In the genomic region with DNA sequence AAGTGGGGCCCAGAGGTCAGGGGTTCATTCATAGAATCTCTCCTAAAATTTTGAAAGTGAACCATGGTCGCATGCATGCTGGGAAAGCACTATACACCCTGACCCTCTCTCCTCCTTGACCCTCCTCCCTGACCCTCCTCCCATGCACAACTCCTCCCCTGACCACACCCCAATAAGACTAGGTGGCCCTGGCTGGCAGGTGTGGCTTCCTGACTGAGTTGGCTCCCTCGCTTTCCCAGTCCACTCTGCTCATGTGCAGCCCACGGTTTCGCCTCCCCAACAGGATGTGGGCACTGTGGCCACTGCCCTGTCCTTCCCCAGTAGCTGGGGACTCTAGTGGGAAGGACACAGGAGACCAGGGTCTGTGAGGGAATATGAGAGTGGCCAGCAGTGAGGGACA, we compare ENCODE assay signal across 9 mouse cellular contexts. TPM values are rescaled to one million over a fixed set of nuclear protein-coding genes. Genes with fewer than 3 reads are reported as not detected.
DNase-seq lines count a peak whose midpoint lies in the region; ATAC-seq and TF ChIP-seq lines count a peak whose summit lies in the region.
"Had no signal": no experiment of that assay in that cellular context is flagged by ENCODE, and none has a peak within 500 bp of the region (broad histone marks: within the 10 kb centered on the region; RNA-seq: fewer than 3 reads in every experiment).

No protein-coding gene starts in this region.

- TF ChIP-seq CTCF in hindbrain, postnatal 0 days (IDR thresholded peaks at IDR 0.05; ENCODE audit: low read depth), result no peak

- ATAC-seq in hindbrain, postnatal 0 days, result no peak
- ATAC-seq: midbrain, embryonic 15.5 days had no signal

- no peak overlapping the region for H3K9ac ChIP-seq in hindbrain, postnatal 0 days (replicated peaks; ENCODE audit: low read length)
- H3K9ac ChIP-seq: midbrain, embryonic 15.5 days had no signal

- no peak overlapping the region for H3K4me2 ChIP-seq in hindbrain, postnatal 0 days (ENCODE audit: low read depth, low read length)
- H3K4me2 ChIP-seq: midbrain, embryonic 15.5 days had no signal

- peak overlapping the region; percentile 32; the same call in 1 of the 2 replicates for H3K4me3 ChIP-seq in embryonic facial prominence, embryonic 10.5 days
- no peak overlapping the region for H3K4me3 ChIP-seq in hindbrain, postnatal 0 days (ENCODE audit: low read length)
- peak overlapping the region; percentile 22 for H3K4me3 ChIP-seq in macrophage (ENCODE audit: inconsistent target)
- H3K4me3 ChIP-seq: midbrain, embryonic 15.5 days had no signal

- 68% methylated on average over 4 of the region's 4 CpGs for WGBS in embryonic facial prominence, embryonic 10.5 days
- WGBS in hindbrain, postnatal 0 days, result 74% methylated on average over 4 of the region's 4 CpGs
- 25% methylated on average over 4 of the region's 4 CpGs for WGBS in macrophage (ENCODE audit: missing documents)

- DNase-seq in kidney, adult 9 months, result peak; percentile 76
- no peak for DNase-seq in kidney, postnatal 14 days
- no peak for DNase-seq in embryonic facial prominence, embryonic 10.5 days (ENCODE audit: low spot score)
- DNase-seq in hindbrain, postnatal 0 days (ENCODE audit: low spot score), result no peak
- no peak for DNase-seq in retina, embryonic 14.5 days (ENCODE audit: low spot score)
- DNase-seq in layer of hippocampus, adult 18-20 months (ENCODE audit: low spot score in 2 of 2), result no peak

- peaks cover 95% of the 10 kb centered on the region for H3K4me1 ChIP-seq in embryonic facial prominence, embryonic 10.5 days
- H3K4me1 ChIP-seq in hindbrain, postnatal 0 days (ENCODE audit: insufficient read depth, low read length), result peaks cover 25% of the 10 kb centered on the region

- no peaks in the 10 kb centered on the region for H3K9me3 ChIP-seq in embryonic facial prominence, embryonic 10.5 days
- H3K9me3 ChIP-seq in hindbrain, postnatal 0 days (ENCODE audit: low read length), result no peaks in the 10 kb centered on the region
- H3K9me3 ChIP-seq: midbrain, embryonic 15.5 days had no signal

- H3K27me3 ChIP-seq in embryonic facial prominence, embryonic 10.5 days (replicated peaks; ENCODE audit: low read depth, poor library complexity, severe bottlenecking), result peaks cover 35% of the 10 kb centered on the region
- no peaks in the 10 kb centered on the region for H3K27me3 ChIP-seq in hindbrain, postnatal 0 days (ENCODE audit: insufficient read depth, low read length)

- peaks cover 14% of the 10 kb centered on the region; the same call in 1 of the 2 replicates for H3K36me3 ChIP-seq in embryonic facial prominence, embryonic 10.5 days (replicated peaks)
- H3K36me3 ChIP-seq in hindbrain, postnatal 0 days (ENCODE audit: insufficient read depth, low read length), result peaks cover 10% of the 10 kb centered on the region
- no peaks in the 10 kb centered on the region for H3K36me3 ChIP-seq in macrophage (ENCODE audit: inconsistent target)

- H3K27ac ChIP-seq in embryonic facial prominence, embryonic 10.5 days (replicated peaks), result peak overlapping the region; percentile 66
- 0 out of 2 replicates have a peak overlapping the region, but pooled peaks have one; percentile 71 for H3K27ac ChIP-seq in hindbrain, postnatal 0 days
- peak overlapping the region; percentile 93 for H3K27ac ChIP-seq in macrophage
- H3K27ac ChIP-seq: midbrain, embryonic 15.5 days had no signal

- peaks cover 80% of the 10 kb centered on the region for H3K79me2 ChIP-seq in macrophage (ENCODE audit: inconsistent target)

RNA-seq across cellular contexts. Expression of a gene that starts 17.5 kb away (rescaled TPM):
- polyA plus RNA-seq in embryonic facial prominence, embryonic 10.5 days (2016; fragmentation: Nextera tagmentation; extraction: Ambion mirVana), result 2.0 and 2.8 TPM in 2 replicates
- total RNA-seq in hindbrain, postnatal 0 days (2014; rRNA removed), result 2.9 and 3.7 TPM in 2 replicates
- 1.4 and 1.7 TPM in 2 replicates for polyA plus RNA-seq in hindbrain, postnatal 0 days (2015; fragmentation: Nextera tagmentation; extraction: Ambion mirVana)
- total RNA-seq in macrophage (2018; cell fraction: chromatin; rRNA removed), result 1 to 10 TPM in 19 of 26 experiments, under 1 TPM in 2, not detected in 5; 0.62 to 6.3 (median 2.6) TPM
- total RNA-seq in macrophage (2018; cell fraction: cytosol; rRNA removed), result 10 to 100 TPM in 25 of 26 experiments, 1 to 10 TPM in 1; 9.7 to 17.7 (median 13.3) TPM
- total RNA-seq in macrophage (2018; cell fraction: nucleus; rRNA removed), result 10 to 100 TPM in 1 of 26 experiments, 1 to 10 TPM in 25; 1.4 to 11.8 (median 5.5) TPM
- 9.6 to 21.8 TPM (median 14.6 TPM) in 3 replicates for polyA plus RNA-seq in macrophage (2018)
- total RNA-seq in layer of hippocampus, adult 18-20 months (2021), result 1 to 10 TPM; 1.8 to 2.4 TPM

RNA-seq across cellular contexts. Expression of a gene that starts 21.5 kb away (rescaled TPM):
- 1.8 and 3.1 TPM in 2 replicates for polyA plus RNA-seq in embryonic facial prominence, embryonic 10.5 days (2016; fragmentation: Nextera tagmentation; extraction: Ambion mirVana)
- total RNA-seq in hindbrain, postnatal 0 days (2014; rRNA removed), result 7.5 TPM in 2 replicates
- 2.7 and 4.0 TPM in 2 replicates for polyA plus RNA-seq in hindbrain, postnatal 0 days (2015; fragmentation: Nextera tagmentation; extraction: Ambion mirVana)
- 1 to 10 TPM in 17 of 26 experiments, not detected in 9; 1.1 to 5.7 (median 2.3) TPM for total RNA-seq in macrophage (2018; cell fraction: chromatin; rRNA removed)
- total RNA-seq in macrophage (2018; cell fraction: cytosol; rRNA removed), result 1 to 10 TPM in 1 of 26 experiments, under 1 TPM in 7, not detected in 18; 0.22 to 1.1 (median 0.36) TPM
- total RNA-seq in macrophage (2018; cell fraction: nucleus; rRNA removed), result 1 to 10 TPM in 9 of 26 experiments, under 1 TPM in 1, not detected in 16; 0.63 to 8.6 (median 2.8) TPM
- 0.57 TPM in 1 of 3 replicates, not detected in the others for polyA plus RNA-seq in macrophage (2018)
- 1 to 10 TPM; 4.2 to 6.9 TPM for total RNA-seq in layer of hippocampus, adult 18-20 months (2021)
- total RNA-seq: granulocyte monocyte progenitor cell, adult 5-6 weeks had no signal

RNA-seq across cellular contexts. Expression of a gene that starts 26.1 kb away (rescaled TPM):
- 2.7 TPM in 2 replicates for polyA plus RNA-seq in embryonic facial prominence, embryonic 10.5 days (2016; fragmentation: Nextera tagmentation; extraction: Ambion mirVana)
- 2.1 and 3.3 TPM in 2 replicates for total RNA-seq in hindbrain, postnatal 0 days (2014; rRNA removed)
- polyA plus RNA-seq in hindbrain, postnatal 0 days (2015; fragmentation: Nextera tagmentation; extraction: Ambion mirVana), result 5.3 and 7.0 TPM in 2 replicates
- total RNA-seq in macrophage (2018; cell fraction: chromatin; rRNA removed), result 1 to 10 TPM in 22 of 26 experiments, under 1 TPM in 3, not detected in 1; 0.38 to 4.3 (median 2.4) TPM
- total RNA-seq in macrophage (2018; cell fraction: cytosol; rRNA removed), result 1 to 10 TPM in 1 of 26 experiments, under 1 TPM in 25; 0.15 to 1.2 (median 0.53) TPM
- 1 to 10 TPM in 25 of 26 experiments, under 1 TPM in 1; 0.81 to 7.0 (median 2.7) TPM for total RNA-seq in macrophage (2018; cell fraction: nucleus; rRNA removed)
- polyA plus RNA-seq in macrophage (2018), result 0.07 to 1.0 TPM (median 0.46 TPM) in 3 replicates
- total RNA-seq in layer of hippocampus, adult 18-20 months (2021), result 1 to 10 TPM; 4.1 to 4.8 TPM

RNA-seq across cellular contexts. Expression of a gene that starts 26.1 kb away (rescaled TPM):
- polyA plus RNA-seq in embryonic facial prominence, embryonic 10.5 days (2016; fragmentation: Nextera tagmentation; extraction: Ambion mirVana), result 105 and 109 TPM in 2 replicates
- 146 TPM in 2 replicates for total RNA-seq in hindbrain, postnatal 0 days (2014; rRNA removed)
- polyA plus RNA-seq in hindbrain, postnatal 0 days (2015; fragmentation: Nextera tagmentation; extraction: Ambion mirVana), result 111 and 114 TPM in 2 replicates
- total RNA-seq in macrophage (2018; cell fraction: chromatin; rRNA removed), result 10 to 100 TPM in 20 of 26 experiments, 1 to 10 TPM in 6; 5.0 to 26.5 (median 14.1) TPM
- total RNA-seq in macrophage (2018; cell fraction: cytosol; rRNA removed), result 10 to 100 TPM; 21.6 to 41.1 (median 29.6) TPM
- total RNA-seq in macrophage (2018; cell fraction: nucleus; rRNA removed), result 10 to 100 TPM in 24 of 26 experiments, 1 to 10 TPM in 2; 9.0 to 30.8 (median 16.6) TPM
- 21.0 to 48.1 TPM (median 32.0 TPM) in 3 replicates for polyA plus RNA-seq in macrophage (2018)
- total RNA-seq in layer of hippocampus, adult 18-20 months (2021), result 10 to 100 TPM; 82.0 to 82.9 TPM

RNA-seq across cellular contexts. Expression of a gene that starts 32.0 kb away (rescaled TPM):
- 134 and 142 TPM in 2 replicates for polyA plus RNA-seq in embryonic facial prominence, embryonic 10.5 days (2016; fragmentation: Nextera tagmentation; extraction: Ambion mirVana)
- 106 and 118 TPM in 2 replicates for total RNA-seq in hindbrain, postnatal 0 days (2014; rRNA removed)
- 131 and 134 TPM in 2 replicates for polyA plus RNA-seq in hindbrain, postnatal 0 days (2015; fragmentation: Nextera tagmentation; extraction: Ambion mirVana)
- total RNA-seq in macrophage (2018; cell fraction: chromatin; rRNA removed), result 10 to 100 TPM; 37.1 to 93.5 (median 67.0) TPM
- total RNA-seq in macrophage (2018; cell fraction: cytosol; rRNA removed), result 10 to 100 TPM; 14.6 to 29.0 (median 20.0) TPM
- total RNA-seq in macrophage (2018; cell fraction: nucleus; rRNA removed), result 10 to 100 TPM; 20.2 to 46.0 (median 34.3) TPM
- 12.9 to 17.0 TPM (median 15.3 TPM) in 3 replicates for polyA plus RNA-seq in macrophage (2018)
- 10 to 100 TPM; 70.8 to 72.5 TPM for total RNA-seq in layer of hippocampus, adult 18-20 months (2021)
